Mouse (Mus musculus) forebrain, embryonic 11.5 days (tissue): ENCODE measurements around the gene Pramef12. TPM values are rescaled to one million over a fixed set of nuclear protein-coding genes. Genes with fewer than 3 reads are reported as not detected.

ENCODE experiments used
- polyA plus RNA-seq: library from polyadenylated mRNA; unstranded; fragments of >200 nt; fragmentation: Nextera tagmentation; extraction: Ambion mirVana; gene quantifications from 2 replicates; pipeline ENCODE4 v1.2.1, GENCODE M21; 2014

Gene Pramef12
- polyA plus RNA-seq, 1 experiment from 2014 or later: not detected

Other genes with a start within 250 kb of the Pramef12 start
- gene Oog3, start 245.8 kb downstream of the Pramef12 start, polyA plus RNA-seq: not detected in 2 replicates
- not detected in 2 replicates for gene Oog2, start 217.7 kb downstream of the Pramef12 start, polyA plus RNA-seq
- not detected in 2 replicates for gene C87977, start 195.1 kb downstream of the Pramef12 start, polyA plus RNA-seq
- not detected in 2 replicates for gene Pramel5, start 128.0 kb downstream of the Pramef12 start, polyA plus RNA-seq
- gene Gm13128, start 78.2 kb downstream of the Pramef12 start, polyA plus RNA-seq: not detected in 2 replicates
- gene Gm13119, start 50.5 kb downstream of the Pramef12 start, polyA plus RNA-seq: not detected in 2 replicates
- gene Pramef20, start 30.5 kb downstream of the Pramef12 start, polyA plus RNA-seq: not detected in 2 replicates
- gene 1700012P22Rik, start 30.3 kb upstream of the Pramef12 start, polyA plus RNA-seq: not detected in 2 replicates
- gene Gm9944, start 44.9 kb upstream of the Pramef12 start, polyA plus RNA-seq: not detected in 2 replicates
- gene Aadacl3, start 55.3 kb upstream of the Pramef12 start, polyA plus RNA-seq: not detected in 2 replicates
- not detected in 2 replicates for gene 9430007A20Rik, start 111.4 kb upstream of the Pramef12 start, polyA plus RNA-seq
- gene Gm13124, start 156.7 kb upstream of the Pramef12 start, polyA plus RNA-seq: not detected in 2 replicates
- gene Aadacl4, start 205.2 kb upstream of the Pramef12 start, polyA plus RNA-seq: not detected in 2 replicates